Mouse (Mus musculus): ENCODE measurements around the gene Rad23a. TPM values are rescaled to one million over a fixed set of nuclear protein-coding genes. Genes with fewer than 3 reads are reported as not detected.

Rad23a gene
- total RNA-seq, 4 experiments from 2014 or later: 72.4 to 90.1 (median 79.4) TPM

- DNase-seq (ENCODE audit: low spot score in 2 of 2): no peak
Measured at GRCm38 (mm10) chr8:84789345-84789744, 51.1 kb downstream of the Rad23a start.

DNA sequence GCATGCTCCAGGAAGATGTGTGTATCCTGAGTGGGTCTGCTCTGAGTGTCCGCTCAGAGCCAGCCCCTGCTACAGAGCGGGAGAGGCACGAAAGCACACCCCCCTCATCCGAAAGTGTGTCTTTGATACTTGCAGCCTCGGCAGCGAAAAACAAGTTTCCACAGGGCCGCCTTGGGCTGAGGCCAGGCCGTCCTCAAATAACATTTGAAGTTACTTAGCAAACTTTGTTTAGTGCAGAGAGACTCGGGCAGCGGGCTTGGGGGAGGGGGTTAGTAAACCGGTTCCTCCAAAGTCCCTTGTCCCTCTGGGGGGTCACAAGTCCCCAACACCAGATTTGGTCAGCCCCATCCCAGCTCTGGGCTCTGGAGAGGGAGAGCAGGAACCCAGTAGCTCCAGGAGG lies 51.6 kb downstream of the Rad23a start:
- DNase-seq (ENCODE audit: low spot score in 2 of 2): no peak

DNA sequence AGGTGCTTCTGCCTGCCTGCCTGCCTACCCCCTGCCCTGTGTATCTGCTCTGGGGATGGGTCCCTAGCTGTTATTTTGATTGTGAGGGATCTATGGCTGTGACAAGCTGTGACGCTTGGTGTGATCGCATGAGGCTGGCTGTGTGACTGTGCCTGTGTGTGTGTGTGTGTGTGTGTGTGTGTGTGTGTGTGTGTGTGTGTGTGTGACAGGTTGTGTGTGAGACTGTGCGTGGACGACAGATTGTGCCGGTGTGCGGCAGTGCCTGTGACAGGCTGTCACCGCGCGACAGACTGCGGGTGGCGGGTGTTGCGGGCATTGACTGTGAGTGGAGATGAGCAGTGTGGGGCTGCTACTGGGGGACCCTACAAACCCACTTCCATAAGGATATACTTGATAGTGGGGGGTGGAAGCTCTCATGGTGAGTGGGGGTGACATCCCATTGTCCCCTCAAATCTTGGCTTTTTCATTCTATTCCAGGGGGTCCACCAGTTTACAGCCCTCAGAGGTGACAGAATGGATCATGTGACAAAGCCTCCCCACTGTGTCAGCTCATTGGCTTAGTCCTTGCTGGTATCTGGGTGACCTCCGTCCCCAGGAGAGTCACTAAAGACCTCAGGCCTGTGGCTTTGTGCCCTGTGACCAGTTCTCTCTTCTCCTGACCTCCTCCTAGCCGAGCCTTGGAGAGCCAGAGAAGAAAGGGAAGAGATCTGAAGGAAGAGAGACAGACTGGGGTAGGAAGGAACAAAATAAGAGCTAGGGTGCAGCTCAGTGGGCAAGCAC lies 52.8 kb downstream of the Rad23a start:
- no peak for DNase-seq (ENCODE audit: low spot score in 2 of 2)

DNA sequence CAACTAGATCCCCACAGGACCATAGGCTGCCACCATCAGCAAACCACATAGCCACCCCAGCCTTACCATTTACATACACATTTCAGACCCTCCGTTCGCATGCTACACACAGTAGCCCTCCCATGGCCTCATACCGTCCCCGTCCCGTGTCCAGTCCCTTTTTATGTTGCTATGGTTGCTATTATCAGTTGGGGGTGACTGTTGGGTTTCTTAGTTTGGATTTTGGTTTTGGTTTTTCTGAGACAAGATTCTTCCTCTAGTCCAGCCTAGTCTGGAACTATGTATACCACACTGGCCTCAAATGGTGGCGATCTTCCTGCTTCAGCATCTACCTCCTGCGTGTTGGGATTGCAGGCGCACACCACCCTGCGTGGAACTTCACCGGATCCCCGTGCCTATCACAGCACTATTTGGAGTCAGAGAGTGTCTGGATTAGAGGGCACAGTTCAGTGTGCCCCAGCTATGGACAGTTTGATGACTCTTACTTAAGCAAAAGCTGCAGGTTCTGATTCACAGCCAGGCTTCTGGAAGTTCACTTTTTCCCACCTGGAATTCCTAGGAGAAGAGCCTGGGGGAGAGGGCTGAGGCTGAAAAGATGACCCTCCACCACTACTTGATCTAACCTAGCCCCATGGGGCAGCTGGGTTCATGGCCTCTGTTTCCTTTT lies 53.5 kb downstream of the Rad23a start:
- no peak for DNase-seq (ENCODE audit: low spot score in 2 of 2)

DNA sequence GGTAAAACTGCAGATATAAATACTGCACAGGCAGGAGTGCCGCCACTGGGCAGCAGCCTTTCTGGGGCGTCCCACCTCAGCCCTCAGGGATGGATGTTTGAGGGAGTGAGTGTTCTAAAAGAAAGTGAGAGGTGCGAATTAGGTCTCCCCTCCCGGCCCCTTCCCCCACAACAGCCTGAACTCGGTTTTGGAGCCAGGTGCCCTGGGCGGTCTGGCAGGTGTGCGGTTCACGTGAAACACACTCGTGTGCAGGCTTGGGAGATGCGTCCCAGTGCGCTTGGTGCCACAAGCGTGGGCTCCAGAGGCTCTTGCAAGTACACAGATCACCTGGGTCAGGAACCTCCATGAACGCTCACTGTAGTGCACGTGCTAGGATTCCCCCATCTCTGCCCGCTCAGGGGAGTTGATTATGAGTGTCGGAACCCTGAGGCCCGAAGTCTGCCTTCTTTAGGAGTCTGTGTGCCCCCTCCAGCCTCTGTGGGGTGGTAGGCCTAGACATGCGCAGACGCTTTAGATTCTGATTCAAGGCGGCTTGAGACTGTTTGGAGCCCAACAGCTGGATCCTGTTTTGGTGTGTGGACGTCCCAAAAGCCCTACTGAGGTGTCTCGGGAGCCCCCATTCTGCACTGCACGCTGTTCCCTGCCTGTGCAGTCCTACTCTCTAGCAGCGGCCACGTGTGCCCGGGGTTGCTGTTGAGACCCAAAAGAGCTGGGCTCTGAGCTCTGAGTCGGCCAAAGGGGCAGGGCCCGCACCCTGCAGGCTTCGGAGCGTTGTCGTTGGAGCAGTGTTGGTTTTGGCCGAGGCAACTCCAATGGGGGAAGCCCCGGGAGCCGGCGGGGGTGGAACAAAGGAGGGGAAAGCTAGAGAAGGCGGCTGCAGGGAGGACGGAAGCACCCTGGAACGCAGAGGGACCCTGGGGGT lies 54.4 kb downstream of the Rad23a start:
- no peak for DNase-seq (ENCODE audit: low spot score in 2 of 2)

DNA sequence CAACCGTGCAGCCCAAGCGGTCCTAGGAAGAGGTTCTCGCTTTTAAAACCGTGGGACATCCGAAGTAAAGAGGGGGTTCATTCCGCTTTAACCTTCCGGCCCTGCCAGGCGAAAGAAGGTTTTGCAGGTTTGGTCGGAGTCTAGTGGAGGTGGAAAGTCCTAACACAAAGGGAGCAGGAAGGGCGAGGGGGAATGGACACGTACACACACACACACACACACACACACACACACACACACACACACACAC lies 55.0 kb downstream of the Rad23a start:
- DNase-seq (ENCODE audit: low spot score in 2 of 2): no peak

DNA sequence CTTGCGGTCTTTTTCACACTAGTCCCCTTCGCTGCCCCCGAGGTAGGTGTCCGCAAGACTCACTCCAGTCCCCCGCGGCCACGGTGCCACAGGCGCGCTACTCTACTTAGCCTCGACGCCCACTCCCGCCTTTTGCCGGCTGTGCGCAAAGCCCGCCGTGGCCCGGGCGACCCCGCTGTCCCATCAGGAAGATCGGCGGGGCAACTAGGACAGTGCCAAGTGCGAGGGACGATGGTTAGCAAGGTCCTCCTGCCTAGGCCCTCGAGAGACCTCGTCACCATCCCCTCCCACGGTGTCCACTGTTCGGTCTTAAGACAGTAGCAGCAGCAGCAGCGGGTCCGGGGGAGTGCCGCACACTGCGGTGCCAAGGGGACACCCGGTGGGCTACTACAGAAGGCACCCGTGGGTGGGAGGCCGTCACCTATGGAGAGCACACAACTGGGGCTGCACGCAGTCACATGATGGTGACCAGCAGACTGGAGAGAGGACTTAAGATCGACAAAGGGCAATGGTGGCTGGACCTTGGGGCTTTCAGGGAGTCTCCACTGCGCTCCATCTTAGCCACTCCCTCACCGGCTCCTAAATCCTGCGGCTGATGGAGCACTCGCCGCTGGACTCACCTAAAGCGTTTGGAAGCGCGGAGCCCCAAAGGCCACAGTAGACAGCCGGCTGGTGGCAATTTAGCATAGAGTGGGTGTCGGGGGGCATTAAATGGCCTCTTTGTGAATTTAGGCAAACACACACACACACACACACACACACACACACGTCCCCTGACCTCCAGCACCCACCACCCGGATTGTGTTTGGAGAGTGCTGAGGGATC lies 55.6 kb downstream of the Rad23a start:
- DNase-seq (ENCODE audit: low spot score in 2 of 2): no peak

Small RNA genes lying within 50 kb of the gene (microRNA-seq; reads per million reads assigned to microRNA genes)
- 7.9 to 17.7 reads per million in 2 experiments for gene Mir7069

Other genes with a start within 250 kb of the Rad23a start
- 10 to 100 TPM in 2 of 4 experiments, 1 to 10 TPM in 2; 5.9 to 15.8 (median 8.9) TPM for gene Ier2, start 177.8 kb downstream of the Rad23a start, total RNA-seq (2022)
- gene Trmt1, start 154.4 kb downstream of the Rad23a start, total RNA-seq (2022): 100 to 1,000 TPM; 101 to 105 (median 103) TPM
- 10 to 100 TPM; 88.5 to 97.6 (median 93.9) TPM for gene Nacc1, start 152.8 kb downstream of the Rad23a start, total RNA-seq (2022)
- 1 to 10 TPM; 2.2 to 4.5 (median 3.4) TPM for gene Lyl1, start 139.2 kb downstream of the Rad23a start, total RNA-seq (2022)
- gene G430095P16Rik, start 117.7 kb downstream of the Rad23a start, total RNA-seq (2022): under 1 TPM in 1 of 4 experiments, not detected in 3; 0.55 TPM
- gene Nfix, start 40.3 kb downstream of the Rad23a start, total RNA-seq (2022): 100 to 1,000 TPM; 352 to 438 (median 370) TPM
- gene Dand5, start 17.8 kb downstream of the Rad23a start, total RNA-seq (2022): 1 to 10 TPM; 8.4 to 9.7 (median 8.9) TPM
- 10 to 100 TPM; 23.3 to 28.4 (median 24.7) TPM for gene Gadd45gip1, start 9.1 kb downstream of the Rad23a start, total RNA-seq (2022)
- gene Calr, start 6.3 kb upstream of the Rad23a start, total RNA-seq (2022): 100 to 1,000 TPM; 333 to 426 (median 383) TPM
- 10 to 100 TPM; 39.6 to 48.5 (median 43.7) TPM for gene Farsa, start 16.3 kb upstream of the Rad23a start, total RNA-seq (2022)
- 1 to 10 TPM; 6.3 to 8.0 (median 6.8) TPM for gene Syce2, start 31.4 kb upstream of the Rad23a start, total RNA-seq (2022)
- gene Gcdh, start 53.3 kb upstream of the Rad23a start, total RNA-seq (2022): 10 to 100 TPM; 29.8 to 43.0 (median 36.5) TPM
- not detected for gene Klf1, start 61.3 kb upstream of the Rad23a start, total RNA-seq (2022)
- 10 to 100 TPM in 1 of 4 experiments, 1 to 10 TPM in 3; 5.0 to 12.2 (median 7.1) TPM for gene Dnase2a, start 67.9 kb upstream of the Rad23a start, total RNA-seq (2022)
- gene Mast1, start 96.7 kb upstream of the Rad23a start, total RNA-seq (2022): 10 to 100 TPM; 69.1 to 76.7 (median 74.1) TPM
- gene Rtbdn, start 106.3 kb upstream of the Rad23a start, total RNA-seq (2022): 1 to 10 TPM; 1.2 to 1.5 (median 1.3) TPM
- 1 to 10 TPM in 1 of 4 experiments, not detected in 3; 1.8 TPM for gene Gm49661, start 128.8 kb upstream of the Rad23a start, total RNA-seq (2022)
- 100 to 1,000 TPM; 328 to 384 (median 347) TPM for gene Prdx2, start 128.9 kb upstream of the Rad23a start, total RNA-seq (2022)
- gene Rnaseh2a, start 129.1 kb upstream of the Rad23a start, total RNA-seq (2022): 10 to 100 TPM; 45.9 to 60.0 (median 49.6) TPM
- gene Junb, start 138.1 kb upstream of the Rad23a start, total RNA-seq (2022): 10 to 100 TPM; 39.3 to 88.9 (median 65.7) TPM
- gene Hook2, start 149.9 kb upstream of the Rad23a start, total RNA-seq (2022): 10 to 100 TPM in 2 of 4 experiments, 1 to 10 TPM in 2; 9.0 to 13.0 (median 10.3) TPM
- not detected for gene Best2, start 173.9 kb upstream of the Rad23a start, total RNA-seq (2022)
- gene Asna1, start 184.6 kb upstream of the Rad23a start, total RNA-seq (2022): 100 to 1,000 TPM; 126 to 130 (median 127) TPM
- gene Trir, start 186.2 kb upstream of the Rad23a start, total RNA-seq (2022): 100 to 1,000 TPM; 100 to 127 (median 115) TPM
- gene Tnpo2, start 196.2 kb upstream of the Rad23a start, total RNA-seq (2022): 100 to 1,000 TPM; 134 to 186 (median 156) TPM
- 10 to 100 TPM; 20.1 to 22.0 (median 21.1) TPM for gene Fbxw9, start 219.4 kb upstream of the Rad23a start, total RNA-seq (2022)
- not detected for gene Gm5741, start 227.3 kb upstream of the Rad23a start, total RNA-seq (2022)
- gene Dhps, start 231.1 kb upstream of the Rad23a start, total RNA-seq (2022): 10 to 100 TPM; 63.5 to 75.3 (median 64.9) TPM
- gene Wdr83os, start 240.1 kb upstream of the Rad23a start, total RNA-seq (2022): 10 to 100 TPM; 51.1 to 64.5 (median 59.6) TPM
- 10 to 100 TPM; 20.0 to 35.2 (median 26.5) TPM for gene Wdr83, start 240.6 kb upstream of the Rad23a start, total RNA-seq (2022)
- 10 to 100 TPM; 33.3 to 74.2 (median 49.2) TPM for gene Man2b1, start 242.6 kb upstream of the Rad23a start, total RNA-seq (2022)

Data from left cerebral cortex, adult 8-10 months (tissue).